Mouse (Mus musculus) 416B (cell line): ENCODE data around the gene Cpsf3.
A peak's percentile ranks its signal among the peaks of the same experiment; 100 is the strongest.

Experiments
- DNase-seq: peaks from one replicate; pipeline ENCODE4 v3.0.0; 2011; ENCODE audit warnings: low read depth

The Cpsf3 gene

GRCm38 (mm10) chr12:21333766-21334165 is 48.6 kb downstream of the Cpsf3 start:
- DNase-seq = no peak

- DNase-seq = peak; percentile 13
Observed at GRCm38 (mm10) chr12:21335869-21336268, 50.7 kb downstream of the Cpsf3 start.

GRCm38 (mm10) chr12:21337171-21337570 is 52.0 kb downstream of the Cpsf3 start:
- DNase-seq = no peak

DNA sequence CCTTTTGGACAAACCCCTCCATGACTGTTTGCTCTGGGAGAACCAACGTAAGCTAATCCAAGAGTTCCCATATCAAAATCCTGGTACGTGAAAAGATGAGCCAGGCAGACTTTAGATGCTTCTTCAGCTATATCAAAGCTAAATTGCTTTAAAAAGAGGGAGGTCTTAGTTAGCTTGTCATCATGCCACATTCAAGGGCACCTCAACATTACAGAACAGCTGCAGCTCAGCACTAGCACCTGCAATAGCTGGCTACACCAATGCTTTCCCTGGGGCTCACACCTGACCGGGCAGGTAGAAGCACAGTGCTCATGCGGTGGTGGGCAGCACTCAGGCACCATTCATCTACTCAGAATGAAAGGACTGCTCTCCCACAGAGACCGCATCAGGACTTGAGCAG is 55.5 kb downstream of the Cpsf3 start:
- no peak for DNase-seq

GRCm38 (mm10) chr12:21346972-21347371 is 61.8 kb downstream of the Cpsf3 start:
- no peak for DNase-seq

- DNase-seq = no peak
Observed at GRCm38 (mm10) chr12:21350113-21350876, 65.1 kb downstream of the Cpsf3 start.

- DNase-seq = no peak
Observed at GRCm38 (mm10) chr12:21353681-21354080, 68.5 kb downstream of the Cpsf3 start.

DNA sequence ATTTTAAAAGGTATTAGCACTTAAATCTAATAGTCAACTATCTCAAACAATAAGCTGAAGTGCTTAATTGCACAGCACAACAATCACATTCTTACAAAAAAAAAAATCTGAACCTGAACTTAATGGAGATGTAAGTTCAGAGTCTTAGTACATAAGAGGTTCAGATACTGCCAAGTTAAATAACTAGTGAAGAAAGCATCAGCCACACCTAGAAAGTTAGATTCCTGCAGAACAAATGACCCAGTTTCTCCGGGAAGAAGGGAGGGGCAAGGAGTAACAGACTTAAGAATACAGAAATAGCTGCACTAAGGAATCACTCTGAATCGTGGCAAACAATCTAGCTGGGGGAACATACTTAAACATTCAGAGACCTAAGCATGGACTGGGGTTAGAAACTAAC is 77.5 kb downstream of the Cpsf3 start:
- no peak for DNase-seq

- no peak for DNase-seq
Observed at GRCm38 (mm10) chr12:21363195-21363594, 78.0 kb downstream of the Cpsf3 start.
